In genomic region chr6:135136439-135137161, GRCm38 (mm10) we compare ENCODE assay signal across 10 mouse cellular contexts. TPM values are rescaled to one million over a fixed set of nuclear protein-coding genes. Genes with fewer than 3 reads are reported as not detected.
DNase-seq lines count a peak whose midpoint lies in the region; ATAC-seq and TF ChIP-seq lines count a peak whose summit lies in the region.
"Had no signal": no experiment of that assay in that cellular context is flagged by ENCODE, and none has a peak within 500 bp of the region (broad histone marks: within the 10 kb centered on the region; RNA-seq: fewer than 3 reads in every experiment).

No protein-coding gene starts in this region.

- peak; percentile 93 for DNase-seq in heart, adult 11 months
- no peak for DNase-seq in heart, adult 8-10 months (ENCODE audit: low spot score)
- DNase-seq in midbrain, embryonic 14.5 days = peak; percentile 9
- DNase-seq in heart, postnatal 0 days (ENCODE audit: low spot score) = no peak
- DNase-seq in frontal cortex, postnatal 14 days (ENCODE audit: low spot score in 2 of 2) = no peak
- no peak for DNase-seq in right cerebral cortex, postnatal 36 days (ENCODE audit: low spot score in 2 of 2)
- DNase-seq in left cerebral cortex, adult 11 months (ENCODE audit: low spot score) = no peak

- H3K9ac ChIP-seq in midbrain, embryonic 14.5 days (replicated peaks; ENCODE audit: low read length) = no peak overlapping the region
- H3K9ac ChIP-seq in midbrain, embryonic 15.5 days = no peak overlapping the region
- no peak overlapping the region for H3K9ac ChIP-seq in heart, postnatal 0 days (replicated peaks; ENCODE audit: low read depth, low read length)

- H3K4me3 ChIP-seq in midbrain, embryonic 14.5 days (replicated peaks; ENCODE audit: low read depth, low read length) = no peak overlapping the region
- no peak overlapping the region for H3K4me3 ChIP-seq in midbrain, embryonic 15.5 days
- no peak overlapping the region for H3K4me3 ChIP-seq in heart, postnatal 0 days (ENCODE audit: low read depth, low read length)
- H3K4me3 ChIP-seq: myocyte had no signal

- H3K27ac ChIP-seq in midbrain, embryonic 14.5 days (replicated peaks; ENCODE audit: low read depth, low read length) = no peak overlapping the region
- H3K27ac ChIP-seq in midbrain, embryonic 15.5 days = no peak overlapping the region
- no peak overlapping the region for H3K27ac ChIP-seq in heart, postnatal 0 days (ENCODE audit: low read depth)

- peaks cover 4% of the 10 kb centered on the region for H3K4me1 ChIP-seq in midbrain, embryonic 14.5 days (ENCODE audit: control insufficient read depth, insufficient read depth, low read length)
- no peaks in the 10 kb centered on the region for H3K4me1 ChIP-seq in midbrain, embryonic 15.5 days
- peaks cover 3% of the 10 kb centered on the region; the same call in 1 of the 2 replicates for H3K4me1 ChIP-seq in heart, postnatal 0 days (ENCODE audit: control insufficient read depth, insufficient read depth)

- WGBS in midbrain, embryonic 14.5 days = 43% methylated on average over 11 of the region's 11 CpGs
- 41% methylated on average over 11 of the region's 11 CpGs for WGBS in midbrain, embryonic 15.5 days
- WGBS in heart, postnatal 0 days = 18% methylated on average over 11 of the region's 11 CpGs

- H3K36me3 ChIP-seq in midbrain, embryonic 14.5 days (ENCODE audit: control insufficient read depth, insufficient read depth, low read length) = no peaks in the 10 kb centered on the region
- H3K36me3 ChIP-seq in midbrain, embryonic 15.5 days (replicated peaks) = no peaks in the 10 kb centered on the region
- no peaks in the 10 kb centered on the region for H3K36me3 ChIP-seq in heart, postnatal 0 days (replicated peaks; ENCODE audit: control insufficient read depth, insufficient read depth, low read length)

- no peaks in the 10 kb centered on the region for H3K9me3 ChIP-seq in midbrain, embryonic 14.5 days (ENCODE audit: control insufficient read depth, low read length)
- H3K9me3 ChIP-seq in midbrain, embryonic 15.5 days = no peaks in the 10 kb centered on the region
- no peaks in the 10 kb centered on the region for H3K9me3 ChIP-seq in heart, postnatal 0 days (replicated peaks; ENCODE audit: control insufficient read depth, low read length)

- ATAC-seq in midbrain, embryonic 14.5 days (ENCODE audit: low FRiP score, low TSS enrichment) = no peak
- ATAC-seq in midbrain, embryonic 15.5 days (replicated peaks) = no peak
- peak; percentile 18; the same call in 1 of the 2 replicates for ATAC-seq in heart, postnatal 0 days (ENCODE audit: insufficient read depth, low read depth)

- no peak overlapping the region for H3K4me2 ChIP-seq in midbrain, embryonic 14.5 days (ENCODE audit: low read length)
- no peak overlapping the region for H3K4me2 ChIP-seq in midbrain, embryonic 15.5 days
- H3K4me2 ChIP-seq in heart, postnatal 0 days (ENCODE audit: low read depth, low read length) = no peak overlapping the region

- no peak for TF ChIP-seq CTCF in heart, postnatal 0 days (IDR thresholded peaks at IDR 0.05; ENCODE audit: low read depth)

- 0 out of 2 replicates have a peak, but pooled peaks have one; percentile 44 for TF ChIP-seq EP300 in heart, postnatal 0 days (IDR thresholded peaks at IDR 0.05; ENCODE audit: low read depth)

- H3K27me3 ChIP-seq in midbrain, embryonic 14.5 days (ENCODE audit: control insufficient read depth, insufficient read depth, low read length) = no peaks in the 10 kb centered on the region
- H3K27me3 ChIP-seq in midbrain, embryonic 15.5 days (replicated peaks) = no peaks in the 10 kb centered on the region; the same call in 1 of the 2 replicates
- no peaks in the 10 kb centered on the region for H3K27me3 ChIP-seq in heart, postnatal 0 days (ENCODE audit: control insufficient read depth, insufficient read depth, low read length)

RNA-seq across cellular contexts. Expression of gene Gprc5d, which starts 18.5 kb away (rescaled TPM):
- total RNA-seq in heart, adult 8-10 months (2022) = not detected
- not detected in 2 replicates for polyA plus RNA-seq in midbrain, embryonic 14.5 days (2014; fragmentation: Nextera tagmentation; extraction: Ambion mirVana)
- polyA plus RNA-seq in midbrain, embryonic 15.5 days (2015; fragmentation: Nextera tagmentation; extraction: Ambion mirVana) = not detected in 2 replicates
- not detected in 2 replicates for total RNA-seq in heart, postnatal 0 days (2014; rRNA removed; ENCODE audit: low replicate concordance)
- not detected in 2 replicates for polyA plus RNA-seq in heart, postnatal 0 days (2015; fragmentation: Nextera tagmentation; extraction: Ambion mirVana)
- total RNA-seq: left cerebral cortex, postnatal 10 days had no signal

Comparison
In these comparisons a context has a peak if more than half of its experiments do, and no peak if none do; other contexts are left out.
1. DNase-seq: peak in heart, adult 11 months (single experiment) and midbrain, embryonic 14.5 days (single experiment); none in heart, adult 8-10 months (single experiment), heart, postnatal 0 days (single experiment), frontal cortex, postnatal 14 days (0 of 2), right cerebral cortex, postnatal 36 days (0 of 2) and left cerebral cortex, adult 11 months (single experiment).